Mouse (Mus musculus) lung, adult 2 months (tissue): ENCODE measurements around the gene As3mt.

Experiments used
- CTCF ChIP-seq: fragments of 200-500 bp; IDR thresholded peaks from 2 replicates; pipeline ENCODE4 v1.5.1; 2011; ENCODE audit warnings: mild to moderate bottlenecking, low read length, control low read depth; ENCODE audit not compliant: insufficient read depth
- POLR2A ChIP-seq: fragments of 200-500 bp; IDR thresholded peaks from 2 replicates; pipeline ENCODE4 v1.6.1; 2011; ENCODE audit warnings: low read depth, mild to moderate bottlenecking, control low read depth, low read length, borderline replicate concordance; ENCODE audit errors: extremely low read depth

DNA sequence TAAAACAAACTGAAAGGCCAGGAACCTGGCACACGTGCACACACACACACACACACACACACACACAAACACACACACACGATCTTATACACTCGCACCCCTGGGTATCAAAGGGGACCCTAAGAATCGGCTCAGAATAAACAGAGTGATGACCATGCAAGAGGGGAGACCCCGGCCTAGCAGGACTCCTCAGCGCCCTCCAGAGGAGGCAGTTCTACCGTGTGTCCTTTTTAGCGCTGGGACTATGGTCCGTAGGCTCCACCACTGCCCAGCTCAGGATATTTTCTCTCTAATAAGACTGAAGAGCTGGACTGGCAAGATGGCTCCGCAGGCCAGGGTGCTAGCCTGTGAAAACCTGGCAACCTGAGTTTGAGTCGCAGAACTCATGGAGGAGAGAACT is 17.2 kb downstream of the As3mt start:
- TF ChIP-seq CTCF (no peak), POLR2A (no peak)
